Mouse (Mus musculus) heart, postnatal 25 days (tissue): ENCODE measurements around the gene Creg1. TPM values are rescaled to one million over a fixed set of nuclear protein-coding genes. Genes with fewer than 3 reads are reported as not detected.

Source experiments
- DNase-seq: peaks from one replicate; pipeline ENCODE4 v3.0.0; 2022; ENCODE audit warnings: low spot score
- intact Hi-C: fragments of 180-260 bp; cut with DNase I; formaldehyde crosslinking; loops from one replicate; pipeline ENCODE4 v1.15.1; 2025
- total RNA-seq, 2 experiments: library from RNA; stranded (reverse); gene quantifications; 2 replicates each; pipeline ENCODE4 v1.2.3; 2021

Gene Creg1
- total RNA-seq, 2 experiments from 2014 or later, result 64.4 to 68.6 TPM

GRCm38 (mm10) chr1:165779954-165780585 is 16.5 kb downstream of the Creg1 start:
- intact Hi-C loops, result loop anchor here (1.0 to 10.0 kb wide), 4 partner anchors 73 to 585 kb away; no protein-coding TSS in a partner anchor
- no peak for DNase-seq

GRCm38 (mm10) chr1:165780586-165781111 is 17.1 kb downstream of the Creg1 start:
- DNase-seq, result no peak
- intact Hi-C loops, result loop anchor here (2.0 kb wide), 2 partner anchors 72 to 186 kb away; no protein-coding TSS in a partner anchor

DNA sequence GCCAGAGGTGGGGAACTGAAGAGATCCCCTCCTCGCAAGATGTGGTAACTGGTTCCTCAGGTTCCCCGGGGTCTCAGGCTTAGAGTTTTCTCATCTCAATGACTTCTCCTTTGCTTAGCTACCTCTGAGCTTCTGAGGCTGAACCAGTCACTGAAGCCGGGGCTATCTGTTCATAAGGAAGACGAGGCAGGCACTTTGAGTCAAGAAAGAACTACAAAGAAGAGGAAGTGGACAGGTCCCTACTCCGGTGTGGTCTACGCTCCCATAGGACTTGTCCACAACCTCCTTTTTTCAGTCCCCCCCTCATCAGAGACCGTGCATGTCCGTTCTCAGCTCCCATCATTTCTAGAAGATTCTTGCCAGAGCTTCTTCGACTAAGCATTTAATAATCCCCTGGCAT is 17.9 kb downstream of the Creg1 start:
- no peak for DNase-seq
- intact Hi-C loops, result loop anchor here (2.0 kb wide), 2 partner anchors 71 to 185 kb away; no protein-coding TSS in a partner anchor

GRCm38 (mm10) chr1:165781911-165782310 is 18.4 kb downstream of the Creg1 start:
- intact Hi-C loops, result loop anchor here (2.0 kb wide), 2 partner anchors 71 to 185 kb away; no protein-coding TSS in a partner anchor
- DNase-seq, result no peak

DNA sequence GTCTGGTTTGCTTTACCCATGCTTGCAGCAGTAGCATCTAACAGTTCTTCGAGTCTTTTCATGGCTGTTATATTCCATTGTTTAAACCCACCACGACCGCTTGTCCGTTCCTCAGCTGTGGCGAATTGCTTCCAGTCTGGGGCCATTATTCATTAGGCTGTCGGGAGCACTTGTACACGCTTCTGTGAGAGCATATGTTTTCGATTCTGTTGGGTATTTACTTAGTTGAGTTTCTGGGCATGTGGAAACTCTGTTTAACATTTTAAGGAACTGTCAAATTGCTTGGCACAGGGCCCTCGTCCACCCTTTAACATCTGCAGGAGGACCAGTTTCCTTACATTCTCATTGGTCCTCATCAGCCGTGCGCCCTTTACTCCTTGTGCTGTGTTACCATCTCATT is 22.8 kb downstream of the Creg1 start:
- no peak for DNase-seq
- intact Hi-C loops, result no loop called here

- DNase-seq, result no peak
- intact Hi-C loops, result no loop called here
Observed at GRCm38 (mm10) chr1:165788511-165788910, 25.0 kb downstream of the Creg1 start, which contains the start of gene Cd247. Gene Cd247 (plus strand): TSS chr1:165788681.

GRCm38 (mm10) chr1:165789066-165789660 is 25.6 kb downstream of the Creg1 start:
- intact Hi-C loops, result no loop called here
- no peak for DNase-seq

DNA sequence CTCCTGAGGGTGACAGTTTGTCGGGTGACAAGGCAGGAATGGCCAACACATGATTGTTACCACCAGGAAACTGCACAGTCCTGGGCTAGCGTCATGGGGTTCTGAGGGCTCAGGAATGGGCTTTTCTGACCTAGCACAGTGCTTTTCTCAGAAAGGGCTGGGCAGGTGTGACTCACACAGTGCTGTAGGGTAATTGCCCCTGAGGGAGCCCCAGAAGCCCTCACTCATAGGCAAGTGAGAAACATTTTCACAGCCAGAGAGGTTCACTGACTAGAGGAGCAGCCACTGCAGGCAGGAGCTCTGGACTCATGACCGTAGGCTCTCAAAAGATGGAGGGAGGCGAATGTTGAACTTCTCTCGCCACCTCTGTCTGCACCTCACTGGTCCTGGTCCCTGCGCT is 26.4 kb downstream of the Creg1 start:
- intact Hi-C loops, result no loop called here

DNA sequence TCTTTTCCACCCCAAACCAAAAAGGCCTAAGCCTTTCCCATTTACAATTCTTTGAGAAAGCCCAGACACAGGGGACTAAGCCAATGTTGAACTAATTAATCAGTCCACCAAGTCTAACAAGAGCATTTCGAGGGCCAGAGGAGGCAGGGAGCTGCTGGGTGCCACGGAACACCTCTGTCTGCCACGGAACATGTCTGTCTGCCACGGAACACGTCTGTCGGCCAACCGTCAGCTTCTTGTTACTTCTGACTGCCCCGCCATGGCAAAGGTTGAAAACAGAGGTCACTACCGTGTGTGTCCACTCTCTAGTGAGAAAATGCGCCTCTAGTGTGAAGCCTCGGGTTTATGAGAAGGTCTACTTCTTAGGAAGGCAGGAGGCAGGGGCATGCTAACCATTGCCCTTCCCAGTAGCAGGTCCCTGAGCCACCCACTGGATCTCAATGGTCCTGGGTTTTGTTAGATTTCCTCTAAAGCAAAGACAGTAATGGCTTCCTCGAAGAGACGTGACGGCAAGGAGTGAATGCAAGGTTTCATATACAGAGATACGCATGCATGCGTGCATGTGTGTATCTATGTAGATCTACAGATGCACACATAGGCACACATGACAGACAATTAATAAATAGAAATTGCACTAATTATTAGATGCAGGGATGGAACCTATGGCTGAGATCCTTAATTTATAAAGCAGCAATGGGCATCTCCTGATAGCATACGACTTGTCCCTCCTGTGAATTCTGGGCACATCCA is 27.1 kb downstream of the Creg1 start:
- DNase-seq, result no peak
- intact Hi-C loops, result no loop called here

More for the DNA sequence above, 26.4 kb downstream of the Creg1 start:
- no peak for DNase-seq

DNA sequence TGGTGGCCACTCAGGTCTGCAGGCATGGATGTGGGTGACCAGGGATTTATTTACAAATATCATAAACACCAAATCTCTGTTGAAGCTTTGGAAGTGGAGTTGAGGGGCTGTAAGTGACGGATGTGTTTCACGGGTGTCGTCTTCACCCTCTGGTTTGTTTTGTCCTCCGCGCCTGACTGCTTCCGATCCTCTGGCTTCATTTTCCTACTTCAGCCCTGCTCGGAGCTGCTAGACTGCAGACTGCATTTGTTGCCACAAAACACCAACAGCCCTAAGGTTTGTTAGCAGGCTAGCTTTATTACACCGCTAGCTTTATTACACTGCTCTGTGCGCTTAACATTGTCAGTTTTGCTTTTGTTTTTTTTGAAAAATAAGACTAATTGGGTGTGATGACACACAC is 27.9 kb downstream of the Creg1 start:
- intact Hi-C loops, result no loop called here
- no peak for DNase-seq

DNA sequence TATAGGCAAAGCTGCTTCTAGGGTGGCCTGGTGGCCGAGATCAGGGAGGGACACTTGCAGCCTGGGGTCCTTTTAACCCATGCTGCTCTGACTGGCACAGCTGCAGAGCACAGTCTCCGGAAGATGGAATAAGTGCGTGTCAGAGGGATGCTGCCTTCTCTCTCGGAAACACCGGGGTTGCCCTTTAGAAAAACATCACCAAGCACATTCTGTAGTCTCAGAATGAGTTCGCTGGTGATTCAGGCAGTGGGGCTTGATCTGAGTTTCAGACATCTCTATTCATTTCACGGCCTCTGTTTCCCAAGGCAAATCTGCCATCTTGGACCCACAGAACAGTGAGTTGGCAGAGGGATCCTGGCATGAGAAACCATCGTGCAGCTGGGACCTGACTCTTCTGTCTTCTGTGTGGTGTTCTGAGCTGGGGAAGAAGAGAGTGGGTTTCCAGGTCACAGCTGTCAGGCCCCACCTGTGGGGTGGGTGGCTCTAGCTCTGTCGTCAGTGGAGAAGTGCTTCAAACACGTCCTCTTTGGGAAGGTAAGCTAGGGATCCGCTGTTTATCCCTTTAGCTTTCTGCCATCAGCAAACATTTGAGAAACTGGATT is 38.3 kb downstream of the Creg1 start:
- DNase-seq, result no peak
- intact Hi-C loops, result no loop called here

DNA sequence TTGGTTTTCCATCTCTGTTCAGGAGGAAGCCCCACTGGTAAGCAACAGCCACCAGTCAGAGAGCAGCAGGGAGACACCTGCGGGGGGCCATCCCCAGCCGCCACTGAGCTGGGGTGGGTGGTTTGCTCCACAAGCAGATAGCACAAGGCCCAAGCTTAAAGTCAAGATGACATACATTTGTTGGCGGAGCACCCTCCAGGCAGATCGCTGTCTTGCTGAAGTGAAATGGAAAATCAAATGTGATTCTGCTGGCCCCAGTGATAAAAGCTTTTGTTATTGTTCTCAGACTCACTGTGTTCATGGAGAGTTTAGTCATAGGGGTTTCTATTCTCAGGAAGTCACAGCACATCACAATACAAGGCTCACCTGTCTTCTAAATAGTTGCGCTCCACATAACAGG is 39.6 kb downstream of the Creg1 start:
- intact Hi-C loops, result no loop called here

DNA sequence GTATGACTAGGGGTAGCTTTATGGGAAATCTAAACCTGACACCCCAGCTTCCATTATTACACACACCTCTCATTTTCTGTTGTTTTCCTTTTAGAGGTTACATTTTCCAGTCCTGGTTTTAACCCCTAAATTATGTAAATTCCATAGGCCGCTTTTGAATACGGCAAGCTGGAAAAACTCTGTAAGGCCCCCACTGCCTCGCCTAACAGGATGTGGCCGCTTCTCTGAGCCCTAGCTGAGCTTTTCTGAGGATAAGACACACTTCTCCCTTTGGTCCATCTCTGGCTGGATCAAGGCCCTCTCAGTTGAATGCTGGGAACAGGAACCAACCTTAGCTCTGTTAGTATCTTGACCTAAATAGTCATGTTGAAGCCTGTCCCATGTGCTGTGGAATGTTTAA is 40.6 kb downstream of the Creg1 start:
- DNase-seq, result no peak
- intact Hi-C loops, result no loop called here

More for the DNA sequence above, 39.6 kb downstream of the Creg1 start:
- DNase-seq, result no peak

- intact Hi-C loops, result no loop called here
- no peak for DNase-seq
Observed at GRCm38 (mm10) chr1:165810633-165811032, 47.1 kb downstream of the Creg1 start.

GRCm38 (mm10) chr1:165811170-165811569 is 47.6 kb downstream of the Creg1 start:
- intact Hi-C loops, result no loop called here
- DNase-seq, result no peak

- intact Hi-C loops, result no loop called here
- DNase-seq, result no peak
Observed at GRCm38 (mm10) chr1:165812775-165813174, 49.2 kb downstream of the Creg1 start.

- DNase-seq, result no peak
- intact Hi-C loops, result no loop called here
Observed at GRCm38 (mm10) chr1:165814116-165814515, 50.6 kb downstream of the Creg1 start.

DNA sequence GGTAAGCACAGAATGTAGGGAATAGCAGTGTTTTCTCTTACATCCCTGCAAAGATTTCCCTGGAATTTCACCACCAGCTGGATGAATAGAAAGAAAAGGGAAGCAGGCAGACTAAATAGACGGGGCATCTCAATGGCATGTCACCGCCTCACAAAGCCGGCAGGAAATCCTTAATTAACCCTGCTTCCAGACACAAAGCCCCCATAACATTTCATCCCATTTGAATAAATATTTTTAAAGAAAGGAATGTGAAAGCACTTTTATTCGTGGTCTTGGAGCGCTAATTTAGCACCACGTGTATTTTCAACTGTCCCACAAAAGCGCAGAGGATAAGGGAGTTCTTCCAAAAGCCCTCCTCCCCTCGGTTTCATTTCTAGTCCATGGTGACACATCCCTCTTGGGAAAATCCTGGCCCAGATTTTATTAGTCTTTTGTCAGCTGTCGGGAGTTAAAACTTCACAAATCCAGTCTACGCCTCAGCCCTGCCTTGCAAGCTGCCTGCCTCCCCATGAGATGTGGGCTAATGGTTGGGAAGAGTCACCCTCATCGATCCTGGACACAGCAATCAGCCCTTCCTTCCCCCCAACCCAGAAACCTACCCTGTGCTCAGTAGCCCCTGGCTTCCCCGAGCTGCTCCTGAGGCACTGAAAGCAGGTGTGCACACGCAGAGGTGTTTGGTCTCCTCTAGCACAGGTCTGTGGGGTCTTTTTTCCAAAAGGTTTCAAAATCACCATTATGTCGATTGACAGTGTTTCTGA is 51.2 kb downstream of the Creg1 start:
- intact Hi-C loops, result no loop called here

DNA sequence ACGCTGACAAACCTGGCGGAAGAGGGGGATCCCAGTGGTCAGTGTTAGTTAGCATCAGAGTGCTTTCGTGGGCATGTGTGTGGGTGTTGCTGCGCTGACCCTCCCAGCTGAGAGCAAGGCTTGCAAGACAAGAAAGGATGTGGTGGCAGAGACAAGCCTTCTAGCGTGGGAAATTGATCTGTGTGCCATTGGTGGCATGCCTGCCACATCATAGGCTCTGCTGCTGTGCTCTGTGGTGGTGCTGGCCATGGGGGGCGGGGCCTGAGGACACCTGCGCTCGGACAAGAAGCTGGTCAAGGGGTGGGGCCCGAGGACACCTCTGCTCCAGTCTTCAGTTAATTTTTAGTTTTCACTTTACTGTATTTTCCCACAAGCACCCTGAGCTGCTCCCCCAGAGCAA is 52.8 kb downstream of the Creg1 start:
- intact Hi-C loops, result no loop called here
- no peak for DNase-seq

More for the DNA sequence above, 51.2 kb downstream of the Creg1 start:
- no peak for DNase-seq
